Mouse (Mus musculus) Patski (cell line): ENCODE measurements around the gene Dnajb12. TPM values are rescaled to one million over a fixed set of nuclear protein-coding genes. Genes with fewer than 3 reads are reported as not detected.
A peak's percentile ranks its signal among the peaks of the same experiment; 100 is the strongest.

Source experiments
- ATAC-seq: fragments of 100-300 bp; one replicate; pipeline ENCODE4 v1.8.0; 2021
- CTCF ChIA-PET: fragments of 350-600 bp; sonication (Branson Sonifier 250); formaldehyde crosslinking; loops from one replicate; lab custom pipeline; 2022; ENCODE audit warnings: inconsistent platforms; lab: Charles Lee
- POLR2A ChIA-PET: fragments of 350-600 bp; sonication (Branson Sonifier 250); formaldehyde crosslinking; loops from one replicate; lab custom pipeline; 2022; ENCODE audit warnings: antibody characterized with exemption, inconsistent platforms; lab: Charles Lee
- DNase-seq: peaks from one replicate; pipeline ENCODE4 v3.0.0-alpha.2; 2011; ENCODE audit warnings: low read depth, low spot score
- H3K27me3 ChIP-seq: fragments of 371-371 bp; one replicate; pipeline ENCODE4 v1.5.1; 2021
- CTCF ChIP-seq: fragments of 100-300 bp; IDR thresholded peaks from one replicate; pipeline ENCODE4 v1.5.1; 2021
- in situ Hi-C: fragments of 300-500 bp; cut with MboI; formaldehyde crosslinking; loops from 3 replicates; pipeline ENCODE4 v1.11.1; 2018; ENCODE audit warnings: low pct_unique_long_range_greater_than_20kb, mixed read lengths
- polyA plus RNA-seq: library from polyadenylated mRNA; unstranded; gene quantifications from one replicate; pipeline ENCODE4 v1.2.3, GENCODE M21; 2021

Gene Dnajb12
- polyA plus RNA-seq, 1 experiment from 2014 or later = 54.0 TPM

- ATAC-seq (no peak), DNase-seq (no peak)
- no peaks in the 10 kb centered on the region for H3K27me3 ChIP-seq
- CTCF ChIA-PET = interaction anchor here (1.5 to 2.6 kb wide), 2 partner anchors 20 to 32 kb away, joined by 4 to 9 read pairs; no protein-coding TSS in a partner anchor
- POLR2A ChIA-PET = no interaction called here
- in situ Hi-C loops = no loop called here
- TF ChIP-seq CTCF = no peak
Observed at GRCm38 (mm10) chr10:59915196-59915962, 36.0 kb downstream of the Dnajb12 start.

DNA sequence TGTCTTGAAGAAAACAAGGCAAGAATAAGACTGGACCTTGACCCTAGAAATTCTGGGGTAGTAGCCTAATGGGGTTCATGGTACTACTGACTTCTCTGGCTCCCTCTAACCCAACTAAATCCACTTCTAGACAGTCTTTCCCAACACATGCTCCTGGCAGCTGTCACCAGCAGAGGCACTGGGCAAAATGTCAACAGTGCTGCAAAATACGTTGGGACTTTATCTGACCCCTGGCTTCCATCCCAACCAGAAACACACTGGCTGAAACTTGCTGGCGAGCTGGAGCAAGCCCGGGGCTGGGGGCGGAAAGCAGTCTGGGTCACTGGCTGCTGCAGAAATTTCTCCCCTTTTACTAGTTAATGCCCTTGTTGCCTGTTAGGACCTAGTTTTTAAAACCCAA is 36.8 kb downstream of the Dnajb12 start:
- TF ChIP-seq CTCF = no peak
- no peak for DNase-seq
- ChIA-PET POLR2A (interaction anchor here (0.8 kb wide), 1 partner anchor 35 kb away, joined by 3 read pairs; the partner anchor contains the start of gene Ddit4), CTCF (interaction anchor here (1.0 to 2.6 kb wide), 3 partner anchors 21 to 32 kb away, joined by 3 to 9 read pairs (median 4); no protein-coding TSS in a partner anchor)
- no peaks in the 10 kb centered on the region for H3K27me3 ChIP-seq
- no peak for ATAC-seq
- in situ Hi-C loops = no loop called here

DNA sequence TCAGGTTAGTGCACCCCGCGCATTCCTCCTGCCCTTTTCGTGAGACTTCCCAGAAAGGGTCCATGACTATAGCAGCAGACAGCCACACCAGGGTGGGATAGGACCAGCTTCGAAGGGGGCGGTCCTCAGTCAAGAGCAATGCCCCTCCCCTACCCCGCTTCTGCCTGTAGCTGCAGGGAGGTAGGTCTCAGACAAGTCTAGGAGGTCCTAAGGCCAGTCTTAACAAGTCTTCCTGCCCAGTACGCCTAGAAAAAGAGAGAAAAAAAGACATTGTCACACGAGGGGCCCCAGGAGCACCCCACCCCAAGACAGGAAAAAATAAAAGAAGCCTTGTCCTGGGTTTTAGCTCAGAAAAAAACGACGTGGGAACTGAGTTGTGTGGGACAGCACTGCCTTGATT is 37.3 kb downstream of the Dnajb12 start:
- in situ Hi-C loops = no loop called here
- POLR2A ChIA-PET = interaction anchor here (0.8 kb wide), 1 partner anchor 35 kb away, joined by 3 read pairs; the partner anchor contains the start of gene Ddit4
- no peak for ATAC-seq

GRCm38 (mm10) chr10:59918111-59918510 is 38.8 kb downstream of the Dnajb12 start:
- CTCF ChIA-PET = no interaction called here
- DNase-seq = no peak
- H3K27me3 ChIP-seq = no peaks in the 10 kb centered on the region
- no peak for TF ChIP-seq CTCF
- ATAC-seq = peak; percentile 24
- in situ Hi-C loops = no loop called here
- POLR2A ChIA-PET = no interaction called here

More for the DNA sequence above, 37.3 kb downstream of the Dnajb12 start:
- CTCF ChIA-PET = interaction anchor here (1.0 to 2.6 kb wide), 2 partner anchors 30 to 32 kb away, joined by 3 to 9 read pairs; no protein-coding TSS in a partner anchor
- no peak for DNase-seq
- no peak for TF ChIP-seq CTCF
- H3K27me3 ChIP-seq = no peaks in the 10 kb centered on the region

GRCm38 (mm10) chr10:59919494-59920181 is 40.3 kb downstream of the Dnajb12 start:
- in situ Hi-C loops = no loop called here
- ATAC-seq (no peak), DNase-seq (no peak)
- TF ChIP-seq CTCF = no peak
- H3K27me3 ChIP-seq = no peaks in the 10 kb centered on the region
- ChIA-PET POLR2A (no interaction called here), CTCF (interaction anchor here (1.0 kb wide), 1 partner anchor 28 kb away, joined by 3 read pairs; no protein-coding TSS in a partner anchor)

- CTCF ChIA-PET = no interaction called here
- DNase-seq (no peak), ATAC-seq (no peak)
- no peaks in the 10 kb centered on the region for H3K27me3 ChIP-seq
- TF ChIP-seq CTCF = no peak
- POLR2A ChIA-PET = no interaction called here
- in situ Hi-C loops = no loop called here
Observed at GRCm38 (mm10) chr10:59920485-59920809, 41.1 kb downstream of the Dnajb12 start.

- DNase-seq (no peak), ATAC-seq (no peak)
- ChIA-PET CTCF (no interaction called here), POLR2A (no interaction called here)
- H3K27me3 ChIP-seq = no peaks in the 10 kb centered on the region
- no peak for TF ChIP-seq CTCF
- in situ Hi-C loops = no loop called here
Observed at GRCm38 (mm10) chr10:59920810-59921681, 41.7 kb downstream of the Dnajb12 start.

- no peak for DNase-seq
- CTCF ChIA-PET = interaction anchor here (1.0 kb wide), 1 partner anchor 15 kb away, joined by 3 read pairs; no protein-coding TSS in a partner anchor
- no peaks in the 10 kb centered on the region for H3K27me3 ChIP-seq
- TF ChIP-seq CTCF = no peak
- POLR2A ChIA-PET = interaction anchor here (0.7 kb wide), 1 partner anchor 24 kb away, joined by 6 read pairs; no protein-coding TSS in a partner anchor
- no peak for ATAC-seq
- in situ Hi-C loops = no loop called here
Observed at GRCm38 (mm10) chr10:59923493-59923892, 44.1 kb downstream of the Dnajb12 start.

GRCm38 (mm10) chr10:59924305-59924704 is 44.9 kb downstream of the Dnajb12 start:
- DNase-seq (no peak), ATAC-seq (peak; percentile 59)
- no peaks in the 10 kb centered on the region for H3K27me3 ChIP-seq
- ChIA-PET POLR2A (no interaction called here), CTCF (interaction anchor here (1.1 kb wide), 1 partner anchor 25 kb away, joined by 3 read pairs; no protein-coding TSS in a partner anchor)
- in situ Hi-C loops = no loop called here
- no peak for TF ChIP-seq CTCF

GRCm38 (mm10) chr10:59929205-59929604 is 49.8 kb downstream of the Dnajb12 start:
- DNase-seq (no peak), ATAC-seq (no peak)
- no peak for TF ChIP-seq CTCF
- ChIA-PET CTCF (interaction anchor here (0.8 to 1.6 kb wide), 4 partner anchors 18 to 31 kb away, joined by 3 to 5 read pairs (median 4); no protein-coding TSS in a partner anchor), POLR2A (no interaction called here)
- no peaks in the 10 kb centered on the region for H3K27me3 ChIP-seq
- in situ Hi-C loops = no loop called here
